Mouse (Mus musculus) forebrain, embryonic 11.5 days (tissue): ENCODE measurements around the gene Vamp8. TPM values are rescaled to one million over a fixed set of nuclear protein-coding genes. Genes with fewer than 3 reads are reported as not detected.
A peak's percentile ranks its signal among the peaks of the same experiment; 100 is the strongest.

Experiments used
- ATAC-seq: fragments of 200-750 bp; cut with Nextera tagmentation; replicated peaks from 2 replicates; pipeline ENCODE4 v1.8.0; 2017; ENCODE audit warnings: moderate TSS enrichment; ENCODE audit not compliant: low FRiP score
- DNase-seq: peaks from one replicate; pipeline ENCODE4 v3.0.0-alpha.2; 2017; ENCODE audit warnings: low spot score
- H3K27ac ChIP-seq: fragments of 300-500 bp; sonication (generic); 2 replicates; pipeline ENCODE4 v1.5.1; 2014; ENCODE audit warnings: low read depth, low read length
- H3K27me3 ChIP-seq: fragments of 300-500 bp; sonication (generic); 2 replicates; pipeline ENCODE4 v1.6.1; 2014; ENCODE audit warnings: mild to moderate bottlenecking, low read length, mixed read lengths; ENCODE audit not compliant: control insufficient read depth, insufficient read depth
- H3K36me3 ChIP-seq: fragments of 300-500 bp; sonication (generic); 2 replicates; pipeline ENCODE4 v1.6.1; 2014; ENCODE audit warnings: mild to moderate bottlenecking, low read length, moderate library complexity, mixed read lengths; ENCODE audit not compliant: control insufficient read depth, insufficient read depth
- H3K4me1 ChIP-seq: fragments of 300-500 bp; sonication (generic); replicated peaks from 2 replicates; pipeline ENCODE4 v1.6.1; 2014; ENCODE audit warnings: low read length, mixed read lengths; ENCODE audit not compliant: control insufficient read depth, insufficient read depth
- H3K4me2 ChIP-seq: fragments of 300-500 bp; sonication (generic); 2 replicates; pipeline ENCODE4 v1.6.1; 2014; ENCODE audit warnings: low read depth, mild to moderate bottlenecking, low read length, moderate library complexity, mixed read lengths; ENCODE audit not compliant: severe bottlenecking
- H3K4me3 ChIP-seq: fragments of 300-500 bp; sonication (generic); 2 replicates; pipeline ENCODE4 v1.5.1; 2014; ENCODE audit warnings: low read depth, low read length
- H3K9ac ChIP-seq: fragments of 300-500 bp; sonication (generic); 2 replicates; pipeline ENCODE4 v1.6.1; 2014; ENCODE audit warnings: low read length
- H3K9me3 ChIP-seq: fragments of 300-500 bp; sonication (generic); 2 replicates; pipeline ENCODE4 v1.6.1; 2016; ENCODE audit warnings: low read length, mixed read lengths; ENCODE audit not compliant: control insufficient read depth
- WGBS: fragments of 180-500 bp; shearing (Covaris S2); extraction: QIAGEN DNeasy Blood & Tissue Kit; methylation state at CpG from one replicate; pipeline ENCODE4 v1.1.7; 2014; 5-methylcytosine and 5-hydroxymethylcytosine counted together
- polyA plus RNA-seq: library from polyadenylated mRNA; unstranded; fragments of >200 nt; fragmentation: Nextera tagmentation; extraction: Ambion mirVana; gene quantifications from 2 replicates; pipeline ENCODE4 v1.2.1, GENCODE M21; 2014

Gene Vamp8
- polyA plus RNA-seq, 1 experiment from 2014 or later, result 34.1 TPM

- 44% methylated on average over 7 of the region's 7 CpGs for WGBS
- Histone ChIP-seq H3K27ac (no peak overlapping the region), H3K9ac (no peak overlapping the region), H3K9me3 (no peaks in the 10 kb centered on the region), H3K4me3 (no peak overlapping the region), H3K36me3 (no peaks in the 10 kb centered on the region), H3K27me3 (no peaks in the 10 kb centered on the region), H3K4me1 (peaks cover 5% of the 10 kb centered on the region; the same call in 1 of the 2 replicates), H3K4me2 (no peak overlapping the region)
- DNase-seq (no peak), ATAC-seq (no peak)
These were observed 26.5 kb downstream of the Vamp8 start for GRCm38 (mm10) chr6:72364009-72364408.

DNA sequence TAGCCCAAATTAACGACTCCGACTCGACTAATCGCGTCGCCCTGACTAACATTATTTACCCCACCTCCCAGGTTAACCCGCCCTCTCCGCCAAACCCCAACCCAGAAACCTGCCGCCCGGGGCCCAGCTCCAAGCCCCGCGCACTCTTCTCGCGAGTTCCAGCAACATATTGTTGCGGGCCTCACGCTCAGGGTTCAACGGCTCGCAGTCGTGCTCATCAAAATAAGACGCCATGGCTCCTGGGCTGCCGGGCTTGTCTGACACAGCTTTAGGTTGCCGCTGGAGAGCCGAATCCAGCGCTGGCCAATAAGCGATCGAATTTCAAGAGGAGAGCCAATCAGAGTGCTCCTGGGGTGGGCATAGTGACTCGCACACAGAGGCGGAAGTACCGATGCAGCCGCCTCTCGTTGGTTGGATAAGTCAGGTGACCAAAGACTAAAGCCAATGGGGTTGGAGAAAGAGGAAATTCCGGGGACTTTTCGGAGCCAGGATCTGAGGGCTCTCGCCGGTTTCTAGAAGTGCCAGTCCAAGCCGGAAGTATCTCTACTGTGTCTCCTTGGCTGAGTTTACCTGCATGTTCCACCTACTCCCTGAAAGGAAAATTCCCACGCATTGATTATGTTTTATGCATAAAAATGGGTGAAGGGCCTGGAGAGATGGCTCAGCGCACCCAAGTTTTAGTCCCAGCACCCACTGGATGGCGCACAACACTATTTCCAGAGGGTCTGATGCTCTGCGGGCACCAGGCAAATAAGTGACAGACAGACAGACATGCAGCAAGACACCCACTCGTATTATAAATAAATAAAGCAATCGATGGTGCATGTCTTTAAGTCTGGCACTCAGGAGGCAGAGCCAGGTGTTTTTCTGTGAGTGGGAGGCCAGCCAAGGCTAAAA is 28.1 kb downstream of the Vamp8 start:
- Histone ChIP-seq H3K4me2 (peak overlapping the region; percentile 76), H3K9ac (peak overlapping the region; percentile 72), H3K27me3 (no peaks in the 10 kb centered on the region), H3K36me3 (no peaks in the 10 kb centered on the region; the same call in 1 of the 2 replicates), H3K4me1 (peaks cover 5% of the 10 kb centered on the region; the same call in 1 of the 2 replicates), H3K27ac (peak overlapping the region; percentile 59; the same call in 1 of the 2 replicates), H3K9me3 (no peaks in the 10 kb centered on the region), H3K4me3 (peak overlapping the region; percentile 80)
- peak; percentile 95 for DNase-seq
- WGBS, result under 1% methylated on average over 42 of the region's 42 CpGs
- ATAC-seq, result peak; percentile 99

DNA sequence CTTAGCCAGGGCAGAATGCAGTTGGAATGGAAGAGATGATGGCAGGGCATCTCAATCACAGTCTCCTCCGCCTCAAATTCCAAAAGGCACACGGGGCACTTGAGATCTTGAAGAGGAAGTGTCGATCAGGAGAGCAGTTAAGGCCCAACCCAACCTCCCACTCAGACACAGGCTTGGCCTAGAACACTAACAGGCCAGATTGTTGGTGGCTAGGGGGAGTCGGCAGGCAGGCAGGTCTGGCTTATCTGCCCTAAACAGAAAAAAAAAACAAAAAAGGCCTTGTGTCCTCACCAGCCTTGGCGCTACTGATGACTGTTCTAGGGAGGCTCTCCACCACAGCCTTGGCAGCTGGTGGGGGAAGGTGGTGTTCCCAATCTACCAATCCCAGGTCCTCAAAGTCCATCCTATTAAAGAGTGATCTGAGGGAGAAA is 29.4 kb downstream of the Vamp8 start:
- 73% methylated on average over 5 of the region's 5 CpGs for WGBS
- Histone ChIP-seq H3K4me1 (peaks cover 5% of the 10 kb centered on the region; the same call in 1 of the 2 replicates), H3K4me2 (peak overlapping the region; percentile 76), H3K9me3 (no peaks in the 10 kb centered on the region), H3K9ac (no peak overlapping the region; the same call in 1 of the 2 replicates), H3K27me3 (no peaks in the 10 kb centered on the region), H3K4me3 (peak overlapping the region; percentile 80), H3K27ac (no peak overlapping the region), H3K36me3 (no peaks in the 10 kb centered on the region; the same call in 1 of the 2 replicates)
- ATAC-seq (no peak), DNase-seq (no peak)

- peaks cover 7% of the 10 kb centered on the region; the same call in 1 of the 2 replicates for H3K4me1 ChIP-seq
- no peaks in the 10 kb centered on the region for H3K9me3 ChIP-seq
- H3K9ac ChIP-seq, result no peak overlapping the region
- no peaks in the 10 kb centered on the region for H3K27me3 ChIP-seq
- H3K4me3 ChIP-seq, result no peak overlapping the region
- H3K4me2 ChIP-seq, result no peak overlapping the region
- no peak for DNase-seq
- no peak overlapping the region for H3K27ac ChIP-seq
- no peaks in the 10 kb centered on the region; the same call in 1 of the 2 replicates for H3K36me3 ChIP-seq
- ATAC-seq, result no peak
- 85% methylated on average over 7 of the region's 7 CpGs for WGBS
These were observed 29.9 kb downstream of the Vamp8 start for GRCm38 (mm10) chr6:72360599-72360935.

GRCm38 (mm10) chr6:72359891-72360598 is 30.5 kb downstream of the Vamp8 start:
- Histone ChIP-seq H3K9me3 (no peaks in the 10 kb centered on the region), H3K27me3 (no peaks in the 10 kb centered on the region), H3K27ac (no peak overlapping the region), H3K4me3 (no peak overlapping the region), H3K36me3 (no peaks in the 10 kb centered on the region; the same call in 1 of the 2 replicates), H3K4me1 (peaks cover 7% of the 10 kb centered on the region; the same call in 1 of the 2 replicates), H3K9ac (no peak overlapping the region), H3K4me2 (no peak overlapping the region)
- 85% methylated on average over 11 of the region's 11 CpGs for WGBS
- no peak for DNase-seq
- ATAC-seq, result no peak

- WGBS, result 73% methylated on average over 2 of the region's 2 CpGs
- no peak for ATAC-seq
- no peaks in the 10 kb centered on the region for H3K9me3 ChIP-seq
- DNase-seq, result no peak
- no peaks in the 10 kb centered on the region; the same call in 1 of the 2 replicates for H3K36me3 ChIP-seq
- peaks cover 10% of the 10 kb centered on the region; the same call in 1 of the 2 replicates for H3K4me1 ChIP-seq
- no peak overlapping the region for H3K4me2 ChIP-seq
- H3K9ac ChIP-seq, result no peak overlapping the region
- no peaks in the 10 kb centered on the region for H3K27me3 ChIP-seq
- H3K27ac ChIP-seq, result no peak overlapping the region
- H3K4me3 ChIP-seq, result no peak overlapping the region
These were observed 31.2 kb downstream of the Vamp8 start for GRCm38 (mm10) chr6:72359343-72359742.

DNA sequence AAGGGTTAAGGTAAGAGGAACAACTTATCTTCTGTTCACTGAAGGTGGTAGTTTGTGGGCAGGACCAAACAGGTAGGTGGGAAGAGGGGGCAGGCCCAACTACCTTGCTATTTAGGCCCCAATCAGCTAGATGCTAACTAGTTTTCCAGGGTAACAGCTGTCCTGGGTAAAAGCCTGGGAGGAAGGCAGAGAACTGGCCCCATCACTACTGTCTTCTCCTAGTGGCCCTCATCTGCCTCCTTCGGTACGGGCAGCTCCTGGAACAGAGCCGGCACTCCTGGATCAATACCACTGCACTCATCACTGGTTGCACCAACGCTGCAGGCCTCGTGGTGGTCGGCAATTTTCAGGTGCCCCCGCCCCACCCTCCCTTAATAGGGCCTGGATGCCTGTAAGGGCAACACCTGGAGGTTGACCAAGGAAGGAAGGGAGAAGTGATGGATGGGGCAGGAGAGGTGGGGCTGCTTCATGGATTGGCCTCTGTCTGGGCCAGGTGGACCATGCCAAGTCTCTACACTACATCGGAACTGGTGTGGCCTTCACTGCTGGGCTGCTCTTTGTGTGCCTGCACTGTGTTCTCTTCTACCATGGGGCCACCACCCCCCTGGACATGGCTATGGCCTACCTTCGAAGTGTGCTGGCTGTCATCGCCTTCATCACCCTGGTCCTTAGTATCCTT is 32.3 kb downstream of the Vamp8 start:
- no peak for ATAC-seq
- Histone ChIP-seq H3K36me3 (no peaks in the 10 kb centered on the region; the same call in 1 of the 2 replicates), H3K4me1 (peaks cover 10% of the 10 kb centered on the region; the same call in 1 of the 2 replicates), H3K4me3 (no peak overlapping the region), H3K27ac (no peak overlapping the region), H3K9ac (no peak overlapping the region), H3K4me2 (no peak overlapping the region; the same call in 1 of the 2 replicates), H3K9me3 (no peaks in the 10 kb centered on the region), H3K27me3 (no peaks in the 10 kb centered on the region)
- 92% methylated on average over 10 of the region's 10 CpGs for WGBS
- no peak for DNase-seq
